Mouse (Mus musculus) kidney, adult 2 months (tissue): ENCODE results near the gene Brinp2.

Source experiments
- CTCF ChIP-seq: fragments of 200-500 bp; conservative IDR thresholded peaks from 2 replicates; pipeline ENCODE4 v1.5.1; 2011; ENCODE audit warnings: low read depth, mild to moderate bottlenecking, control low read depth, low read length, moderate library complexity, mixed read lengths; ENCODE audit not compliant: insufficient read depth, insufficient read length
- POLR2A ChIP-seq: fragments of 200-500 bp; IDR thresholded peaks from one replicate; pipeline ENCODE4 v1.6.1; 2011; ENCODE audit warnings: low read depth, low read length, control low read depth

DNA sequence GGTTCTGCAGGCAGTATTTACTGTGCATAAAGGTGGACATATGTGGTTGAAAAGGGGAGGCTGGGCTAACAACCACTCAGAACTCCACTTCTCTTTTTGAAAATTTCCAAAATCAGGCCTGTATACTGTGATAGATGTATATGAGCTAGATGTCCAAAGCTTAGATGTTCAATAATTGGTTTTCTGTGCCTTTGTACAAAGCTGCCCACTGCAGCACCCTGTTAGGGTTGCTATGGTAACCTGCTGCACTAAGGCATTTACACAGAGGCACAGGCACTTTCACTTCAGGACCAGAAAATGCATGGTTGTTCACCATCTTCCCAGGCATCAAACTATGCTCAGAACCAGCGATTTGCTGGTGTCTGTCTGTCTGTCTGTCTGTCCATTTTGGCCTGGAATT is 8.3 kb upstream of the Brinp2 start:
- TF ChIP-seq POLR2A = no peak
- no peak for TF ChIP-seq CTCF
